Mouse (Mus musculus): ENCODE results near the gene Galk1.

Galk1 gene

DNA sequence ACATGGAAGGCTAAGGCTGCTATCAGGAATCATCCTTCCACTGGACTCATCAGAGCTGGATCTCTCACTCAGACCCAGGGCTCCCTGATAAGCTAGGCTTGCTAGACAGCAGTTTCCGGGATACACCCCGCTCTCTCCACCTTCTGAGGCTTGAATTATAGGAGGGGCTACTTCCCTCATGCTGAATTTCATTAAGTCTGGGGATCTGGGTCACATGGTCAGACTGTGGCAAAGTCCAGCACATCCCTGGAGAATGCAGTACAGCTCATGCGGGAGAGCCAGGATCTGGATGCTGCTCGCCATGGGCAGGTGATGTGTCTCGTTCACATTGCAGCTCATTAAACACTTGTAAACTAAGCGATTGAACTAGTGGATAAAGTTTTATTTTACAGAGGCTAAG lies 41.5 kb downstream of the Galk1 start:
- DNase-seq, result no peak

DNA sequence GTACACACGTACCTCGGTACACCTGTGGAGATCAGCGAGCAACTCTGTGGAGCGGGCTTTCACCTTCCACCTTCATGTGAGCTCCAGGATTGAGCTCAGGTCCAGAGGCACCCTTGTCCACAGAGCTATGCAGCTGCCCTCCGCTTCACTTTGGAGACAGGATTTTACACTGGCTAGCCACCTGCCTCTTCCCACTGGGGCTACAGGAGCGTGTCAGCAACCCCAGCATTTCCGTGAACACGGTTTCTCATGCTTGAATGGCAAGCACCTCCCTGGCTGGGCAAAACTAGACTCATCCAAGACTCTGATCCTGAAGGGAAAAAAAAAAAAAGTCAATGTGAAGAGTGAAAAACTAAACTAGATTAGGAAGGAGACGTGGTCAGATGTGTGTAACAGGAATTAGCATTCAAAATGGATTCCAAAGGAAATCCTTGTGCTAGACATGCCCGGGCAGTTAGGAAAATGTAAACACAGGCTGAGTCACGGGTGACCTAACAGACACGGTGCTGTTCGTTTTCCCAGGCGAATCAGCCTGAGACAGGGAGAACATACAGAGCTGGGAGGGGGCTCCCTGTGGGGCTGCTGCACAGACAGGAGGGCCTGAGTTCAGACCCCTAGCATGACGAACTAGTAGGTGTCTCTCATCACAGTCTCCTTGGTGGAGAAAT lies 42.4 kb downstream of the Galk1 start:
- no peak for DNase-seq

DNA sequence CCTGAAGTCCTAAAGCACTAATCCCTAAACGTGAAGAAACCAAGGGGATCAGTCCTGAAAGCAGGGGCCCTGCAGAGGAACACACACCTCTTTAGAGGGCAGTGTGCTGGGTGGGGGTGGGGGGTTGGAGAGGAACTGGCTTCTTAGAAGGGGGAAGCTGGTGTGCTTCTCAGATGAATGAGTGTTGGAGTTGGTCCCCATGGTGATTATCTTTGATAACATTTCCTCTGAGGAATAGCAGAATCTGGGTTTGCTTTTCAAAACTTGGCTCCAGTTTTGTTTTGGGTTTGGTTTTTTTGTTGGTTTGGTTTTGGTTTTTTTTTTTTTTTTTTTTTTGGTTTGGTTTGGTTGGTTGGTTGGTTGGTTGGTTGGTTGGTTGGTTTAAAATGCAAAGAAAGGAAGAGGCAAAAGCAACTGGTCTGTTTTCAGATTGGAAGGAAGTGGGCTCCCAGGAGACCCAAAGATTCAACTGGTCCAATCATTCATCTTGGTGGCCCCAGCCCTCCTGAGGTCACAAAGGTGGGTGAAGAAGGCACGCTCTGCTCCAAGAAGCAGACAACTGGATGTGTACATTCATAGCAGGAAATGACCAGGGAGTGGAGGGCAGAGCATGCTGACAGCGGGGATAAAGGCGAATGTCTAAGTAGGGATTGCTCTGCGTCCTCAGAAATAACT lies 43.7 kb downstream of the Galk1 start:
- no peak for DNase-seq

- no peak for DNase-seq
These were observed 47.4 kb downstream of the Galk1 start for GRCm38 (mm10) chr11:115964977-115965604.

- DNase-seq, result no peak
These were observed 49.7 kb downstream of the Galk1 start for GRCm38 (mm10) chr11:115962651-115963412.

- no peak for DNase-seq
These were observed 53.5 kb downstream of the Galk1 start for GRCm38 (mm10) chr11:115959018-115959417.

All from right cerebral cortex, postnatal 4 days (tissue).